Mouse (Mus musculus): ENCODE data around the gene Ppp1r1c. TPM values are rescaled to one million over a fixed set of nuclear protein-coding genes. Genes with fewer than 3 reads are reported as not detected.
"Not testable (repeated sequence)": the region's sequence is repeated elsewhere in the genome, so short reads cannot be mapped to it uniquely, and the experiment has no call there.

Gene Ppp1r1c
- polyA plus RNA-seq, 1 experiment from 2014 or later, result 0.95 TPM

DNA sequence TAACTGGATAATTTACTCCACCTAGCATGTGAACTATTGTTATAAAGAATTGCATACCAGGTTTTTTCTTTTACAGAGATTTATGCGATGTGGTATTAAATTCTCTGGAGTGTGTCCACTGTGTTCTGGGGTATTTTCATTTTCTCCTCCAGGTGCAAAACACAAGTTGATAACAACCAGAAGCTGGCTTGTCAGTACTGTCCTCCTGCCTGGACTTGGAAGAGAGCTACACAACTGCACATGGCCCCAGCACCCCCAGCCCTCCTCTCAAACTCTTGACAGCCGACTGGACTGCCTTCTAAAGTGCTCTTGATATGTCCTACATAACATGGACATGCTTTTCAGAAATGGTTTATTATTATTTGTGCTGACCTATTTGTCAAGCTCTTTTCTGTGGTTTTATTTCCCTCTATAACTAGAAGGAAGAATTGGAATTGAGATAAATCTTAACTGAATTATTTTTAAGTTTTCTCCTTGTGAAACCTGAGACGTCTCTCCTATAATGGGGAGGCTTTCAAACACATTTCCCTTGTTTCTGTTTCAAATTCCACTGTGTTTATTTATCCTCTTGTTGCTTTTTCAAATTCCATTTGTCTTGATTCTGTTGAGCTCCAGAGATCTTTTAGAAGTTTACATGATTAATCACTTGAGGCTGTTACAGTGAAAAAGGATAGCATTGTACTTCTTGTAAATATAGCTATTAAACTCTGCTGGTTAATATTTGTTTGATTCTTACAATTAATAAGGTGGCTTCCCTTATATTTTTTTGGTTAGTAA, 108.3 kb downstream of the Ppp1r1c start:
- no peaks in the 10 kb centered on the region for H3K36me3 ChIP-seq
- H3K27me3 ChIP-seq (ENCODE audit: low read depth, poor library complexity, severe bottlenecking), result no peaks in the 10 kb centered on the region
- no peak overlapping the region for H3K27ac ChIP-seq (replicated peaks)
- 66% methylated on average over 3 of the region's 3 CpGs for WGBS
- DNase-seq (ENCODE audit: low spot score), result no peak
- H3K9me3 ChIP-seq (replicated peaks), result no peaks in the 10 kb centered on the region
- no peaks in the 10 kb centered on the region for H3K4me1 ChIP-seq
- H3K4me3 ChIP-seq, result no peak overlapping the region

DNA sequence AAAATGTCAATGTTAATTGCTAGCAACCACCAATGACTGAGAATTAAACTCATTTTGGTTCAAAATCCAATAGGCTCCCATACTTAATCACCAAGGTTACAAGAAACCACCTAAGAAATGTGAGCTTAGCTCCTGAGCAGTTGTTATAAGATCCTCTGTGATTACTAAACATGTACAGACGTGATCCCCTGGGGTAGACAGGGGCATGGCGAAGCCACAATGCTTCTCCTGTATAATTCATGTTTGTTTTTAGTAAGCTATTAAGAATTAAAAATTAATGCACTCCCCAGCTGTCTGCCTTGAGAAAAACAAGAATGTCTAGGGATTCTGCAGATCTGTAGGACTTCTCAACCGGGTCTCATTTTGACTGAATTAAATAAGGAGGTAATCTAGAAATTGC, 112.0 kb downstream of the Ppp1r1c start:
- DNase-seq (ENCODE audit: low spot score), result no peak
- Histone ChIP-seq H3K36me3 (no peaks in the 10 kb centered on the region), H3K27me3 (ENCODE audit: low read depth, poor library complexity, severe bottlenecking) (no peaks in the 10 kb centered on the region), H3K4me3 (no peak overlapping the region), H3K9me3 (replicated peaks) (no peaks in the 10 kb centered on the region), H3K4me1 (no peaks in the 10 kb centered on the region), H3K27ac (replicated peaks) (no peak overlapping the region)
- 78% methylated on average over 3 of the region's 3 CpGs for WGBS

DNA sequence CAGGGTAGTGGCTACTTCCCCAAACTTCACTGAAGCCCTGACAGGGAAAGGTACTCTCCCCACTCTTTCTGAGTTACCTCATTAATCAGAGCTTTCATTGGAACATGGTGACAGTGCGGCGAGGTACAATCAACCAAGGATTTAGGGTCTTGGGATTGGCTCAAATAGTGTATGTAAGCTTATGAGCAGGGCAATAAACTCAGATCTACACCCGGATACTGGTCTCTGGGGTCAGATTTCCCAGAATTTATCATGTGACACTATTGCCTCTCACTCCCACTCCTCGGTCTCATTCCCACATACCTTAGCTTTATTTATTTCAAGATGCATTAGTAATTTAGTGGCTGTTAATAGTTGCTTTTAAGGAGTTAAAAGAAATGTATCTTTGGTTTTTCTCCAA, 118.3 kb downstream of the Ppp1r1c start:
- H3K4me3 ChIP-seq, result no peak overlapping the region
- H3K4me1 ChIP-seq, result no peaks in the 10 kb centered on the region
- WGBS, result 83% methylated on average over 4 of the region's 4 CpGs
- no peak overlapping the region for H3K27ac ChIP-seq (replicated peaks)
- no peaks in the 10 kb centered on the region for H3K9me3 ChIP-seq (replicated peaks)
- no peaks in the 10 kb centered on the region for H3K27me3 ChIP-seq (ENCODE audit: low read depth, poor library complexity, severe bottlenecking)
- no peaks in the 10 kb centered on the region for H3K36me3 ChIP-seq
- no peak for DNase-seq (ENCODE audit: low spot score)

DNA sequence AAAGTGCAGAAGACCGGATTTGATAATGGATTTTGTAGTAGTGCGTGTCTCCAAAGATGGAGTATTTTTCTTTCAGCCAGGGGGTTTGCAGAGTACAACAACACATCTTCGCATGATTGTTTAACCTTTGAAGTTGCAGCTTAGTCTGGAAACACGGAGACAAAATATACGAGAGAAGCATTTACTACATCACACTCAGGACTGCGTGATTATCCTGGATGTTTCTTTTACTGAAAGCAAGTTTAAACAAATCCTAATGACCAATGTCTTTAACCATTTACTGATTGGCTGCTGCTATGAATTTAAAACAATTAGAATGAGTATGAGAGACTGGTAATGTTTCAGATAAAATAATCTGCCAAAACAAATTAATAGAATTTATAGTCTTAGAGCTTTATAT, 131.5 kb downstream of the Ppp1r1c start:
- Histone ChIP-seq H3K9me3 (replicated peaks) (no peaks in the 10 kb centered on the region), H3K4me3 (no peak overlapping the region), H3K4me1 (no peaks in the 10 kb centered on the region), H3K27me3 (ENCODE audit: low read depth, poor library complexity, severe bottlenecking) (no peaks in the 10 kb centered on the region), H3K36me3 (no peaks in the 10 kb centered on the region), H3K27ac (replicated peaks) (no peak overlapping the region)
- 85% methylated on average over 6 of the region's 6 CpGs for WGBS
- no peak for DNase-seq (ENCODE audit: low spot score)

DNA sequence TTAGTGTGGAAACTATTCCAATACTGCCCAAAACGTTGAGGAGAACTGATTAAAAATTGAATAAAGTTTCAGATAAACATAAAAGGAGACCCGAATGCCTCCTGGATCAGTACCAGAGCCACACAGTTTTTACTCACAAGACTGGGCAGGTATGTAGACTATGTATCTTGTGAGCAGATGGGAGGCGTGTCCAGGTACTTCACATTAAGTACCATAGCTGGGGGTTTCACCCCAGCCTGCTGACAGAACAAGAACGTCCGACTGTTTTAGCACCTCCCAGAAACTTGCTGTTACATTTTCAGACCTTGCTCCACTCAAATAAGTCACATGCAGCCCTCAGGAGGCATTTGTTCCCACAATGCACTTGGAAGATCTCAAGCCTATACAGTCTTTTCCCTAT, 131.9 kb downstream of the Ppp1r1c start:
- Histone ChIP-seq H3K27me3 (ENCODE audit: low read depth, poor library complexity, severe bottlenecking) (no peaks in the 10 kb centered on the region), H3K4me1 (no peaks in the 10 kb centered on the region), H3K4me3 (no peak overlapping the region), H3K27ac (replicated peaks) (no peak overlapping the region), H3K9me3 (replicated peaks) (no peaks in the 10 kb centered on the region), H3K36me3 (no peaks in the 10 kb centered on the region)
- no peak for DNase-seq (ENCODE audit: low spot score)
- 77% methylated on average over 5 of the region's 5 CpGs for WGBS

DNA sequence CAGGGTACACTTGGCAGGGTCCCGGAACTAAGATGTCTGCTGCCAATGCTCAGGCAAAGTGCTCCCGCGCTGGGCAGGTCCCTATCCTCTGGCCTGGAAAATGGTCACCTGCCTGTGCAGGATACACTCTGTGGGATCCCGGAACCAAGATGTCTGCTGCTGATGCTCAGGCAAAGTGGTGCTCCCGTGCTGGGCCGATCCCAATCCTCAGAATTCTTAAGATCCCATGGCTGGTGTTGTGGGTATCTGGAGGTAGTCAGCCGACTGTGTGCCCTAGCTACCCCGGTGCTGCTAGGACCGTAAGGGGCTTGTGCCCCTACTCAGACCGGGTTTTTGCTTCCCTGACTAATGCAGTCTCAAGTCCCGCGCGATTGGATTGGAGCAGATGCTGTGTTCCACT, 139.8 kb downstream of the Ppp1r1c start:
- not testable (repeated sequence) for H3K4me3 ChIP-seq; H3K27me3 ChIP-seq (ENCODE audit: low read depth, poor library complexity, severe bottlenecking); H3K9me3 ChIP-seq (replicated peaks); DNase-seq (ENCODE audit: low spot score); H3K36me3 ChIP-seq; H3K27ac ChIP-seq (replicated peaks); H3K4me1 ChIP-seq
- 86% methylated on average over 13 of the region's 13 CpGs for WGBS

DNA sequence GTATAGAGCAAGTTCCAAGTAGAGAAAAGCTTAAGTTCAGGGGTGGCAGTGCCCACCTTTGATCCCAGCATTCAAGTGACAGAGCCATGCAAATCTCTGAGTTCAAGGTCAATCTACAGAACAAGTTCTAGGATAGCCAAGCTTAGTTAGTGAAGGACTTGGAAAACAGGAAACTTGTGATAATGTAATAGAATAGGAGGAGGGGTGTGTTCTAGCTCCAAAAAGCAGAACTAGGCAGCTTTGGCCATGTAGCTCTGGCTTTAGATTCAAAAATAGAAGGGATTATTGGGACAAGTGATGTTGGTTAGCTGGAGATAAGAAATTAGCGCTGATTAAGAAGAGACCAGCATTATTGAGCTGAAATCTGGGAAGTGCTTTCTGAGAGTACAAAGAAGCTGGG, 149.3 kb downstream of the Ppp1r1c start:
- H3K4me3 ChIP-seq, result no peak overlapping the region
- H3K27ac ChIP-seq (replicated peaks), result no peak overlapping the region
- DNase-seq (ENCODE audit: low spot score), result no peak
- no peaks in the 10 kb centered on the region for H3K27me3 ChIP-seq (ENCODE audit: low read depth, poor library complexity, severe bottlenecking)
- no peaks in the 10 kb centered on the region for H3K36me3 ChIP-seq
- WGBS, result 88% methylated on average over 1 of the region's 1 CpGs
- no peaks in the 10 kb centered on the region for H3K9me3 ChIP-seq (replicated peaks)
- no peaks in the 10 kb centered on the region for H3K4me1 ChIP-seq

DNA sequence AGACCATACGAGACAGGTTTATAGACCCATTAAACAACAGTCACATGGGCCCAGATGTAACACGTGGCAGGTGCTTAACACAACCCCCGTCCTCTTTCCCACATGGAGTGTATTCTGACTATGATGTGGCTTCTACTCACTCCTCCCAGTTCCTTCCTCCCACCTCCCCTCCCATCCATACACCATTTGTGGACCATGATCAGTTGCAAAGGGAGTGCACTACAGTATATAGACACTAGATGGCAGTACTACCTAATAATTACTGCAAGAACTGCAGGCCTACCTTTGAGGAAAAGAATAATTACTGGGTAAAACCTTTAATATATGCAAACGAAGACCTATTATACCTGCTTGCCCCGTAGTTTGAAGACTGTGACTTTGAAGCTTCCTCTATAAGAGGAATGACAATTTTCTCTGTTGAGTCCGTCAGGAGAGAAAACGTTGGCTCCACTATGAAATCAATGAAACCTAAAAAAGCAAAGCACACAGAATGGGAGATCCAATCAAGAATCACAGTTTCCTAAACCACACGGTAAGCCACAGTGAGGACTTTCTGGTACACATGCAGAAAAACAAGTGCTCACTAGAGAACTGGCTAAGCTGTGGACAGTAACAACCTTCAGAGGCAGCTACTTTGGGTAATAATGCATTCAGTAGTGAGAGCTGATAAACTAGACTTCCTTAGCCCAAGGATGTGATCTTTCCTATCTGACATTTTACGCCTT, 157.9 kb downstream of the Ppp1r1c start:
- Histone ChIP-seq H3K27me3 (ENCODE audit: low read depth, poor library complexity, severe bottlenecking) (no peaks in the 10 kb centered on the region), H3K36me3 (no peaks in the 10 kb centered on the region), H3K9me3 (replicated peaks) (no peaks in the 10 kb centered on the region), H3K27ac (replicated peaks) (no peak overlapping the region), H3K4me3 (no peak overlapping the region), H3K4me1 (no peaks in the 10 kb centered on the region)
- WGBS, result 51% methylated on average over 9 of the region's 9 CpGs
- DNase-seq (ENCODE audit: low spot score), result no peak

Other genes starting within 250 kb of the Ppp1r1c start
- 4.0 and 4.5 TPM in 2 replicates for gene Itprid2, start 72.4 kb upstream of the Ppp1r1c start, polyA plus RNA-seq (2016; fragmentation: Nextera tagmentation; extraction: Ambion mirVana)